Mouse (Mus musculus) ovary, postnatal 10 days (tissue): Measurements from ENCODE around the gene Tbc1d5.

Source experiments
- DNase-seq: peaks from one replicate; pipeline ENCODE4 v3.0.0; 2022; ENCODE audit warnings: low spot score

Tbc1d5 gene

DNA sequence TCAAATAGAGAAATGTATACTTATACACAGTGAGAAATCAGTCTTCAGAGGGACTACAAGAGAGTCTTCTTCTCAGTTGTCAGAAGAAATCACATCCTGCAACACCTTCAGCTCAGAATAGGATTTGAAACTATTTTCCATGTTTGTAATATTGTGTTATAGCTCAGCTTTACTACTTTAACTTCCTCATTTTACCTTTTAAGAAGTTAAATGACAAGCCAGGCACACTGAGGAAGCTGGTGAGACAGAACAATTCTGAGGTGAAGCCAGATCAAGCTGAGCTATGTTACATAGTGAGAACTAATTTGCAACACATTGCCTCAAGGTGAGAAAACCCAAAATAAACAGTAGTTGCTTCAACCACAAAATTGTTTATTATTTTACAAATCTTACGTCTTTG, 135.3 kb downstream of the Tbc1d5 start:
- DNase-seq: no peak

DNA sequence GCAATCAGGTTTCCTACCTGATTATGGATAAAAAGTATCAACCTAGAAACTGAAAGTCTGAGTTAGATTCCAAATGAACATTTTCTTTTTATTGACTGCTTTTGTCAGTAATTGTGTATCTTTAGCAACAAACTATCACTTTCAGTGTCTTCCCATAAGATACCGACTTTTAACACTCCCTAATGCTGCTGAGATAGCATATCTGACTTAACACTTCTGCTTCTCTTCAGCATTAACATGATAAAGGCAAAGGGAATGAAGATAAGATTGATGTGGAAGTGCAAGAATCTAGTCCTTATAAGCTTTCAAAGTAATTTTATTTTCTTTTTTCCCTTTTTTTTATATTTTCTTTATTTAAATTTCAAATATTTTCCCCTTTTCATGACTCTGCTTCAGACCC, 138.3 kb downstream of the Tbc1d5 start:
- DNase-seq: no peak

DNA sequence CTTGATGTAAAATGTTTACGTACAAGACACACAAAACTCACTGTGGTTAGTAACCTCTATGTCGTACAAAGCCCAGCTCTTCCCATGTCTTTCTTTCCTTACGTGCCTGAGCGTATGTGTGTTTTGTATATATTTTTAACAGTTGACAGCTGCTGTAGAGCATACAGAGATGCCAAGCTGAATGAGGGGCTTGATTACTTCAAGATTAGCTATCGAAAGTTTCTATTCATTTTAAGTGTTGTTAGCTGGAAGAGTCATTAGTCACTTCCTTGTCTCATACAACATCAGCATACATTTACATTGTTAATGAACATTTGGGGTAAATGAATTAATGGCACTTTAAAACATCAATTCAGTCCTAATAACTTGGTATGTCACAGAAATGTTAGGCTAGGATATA, 155.9 kb downstream of the Tbc1d5 start:
- no peak for DNase-seq

DNA sequence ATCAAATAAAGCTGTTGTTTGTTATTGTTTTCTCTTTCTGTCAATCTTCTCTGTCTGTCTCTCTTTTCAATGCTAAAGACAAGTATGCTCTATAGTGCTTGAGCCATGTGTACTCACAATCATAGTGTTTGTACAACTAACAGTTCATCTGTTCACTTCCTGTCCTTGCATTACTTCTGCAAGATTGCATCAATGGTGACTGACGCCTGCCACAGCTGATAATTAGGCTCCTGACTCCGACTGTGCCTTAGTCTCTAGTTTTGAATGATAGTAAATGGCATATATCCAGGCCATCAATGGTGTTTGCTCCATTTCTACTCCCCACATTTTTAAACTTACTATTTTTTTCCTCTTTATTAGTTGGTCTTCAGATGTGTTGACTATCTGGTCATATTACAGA, 162.8 kb downstream of the Tbc1d5 start:
- no peak for DNase-seq

DNA sequence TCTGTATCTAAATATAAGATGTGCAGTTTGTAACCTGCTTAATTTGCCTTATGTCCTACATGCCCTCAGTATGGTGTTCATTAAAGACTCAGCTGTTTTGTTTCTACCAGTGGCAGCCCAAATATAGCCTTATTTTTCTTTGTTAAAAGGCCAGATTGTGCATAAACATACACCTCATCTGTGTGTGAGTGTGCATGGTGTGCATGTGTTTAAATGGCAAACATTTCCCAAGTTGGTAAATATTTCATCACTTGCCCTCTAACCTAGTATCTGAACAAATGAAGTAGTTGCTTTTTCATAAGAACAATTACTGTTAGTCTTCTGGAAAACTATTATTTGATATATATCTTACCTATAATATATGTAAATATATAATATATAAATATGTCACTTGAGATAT, 165.2 kb downstream of the Tbc1d5 start:
- DNase-seq: no peak

DNA sequence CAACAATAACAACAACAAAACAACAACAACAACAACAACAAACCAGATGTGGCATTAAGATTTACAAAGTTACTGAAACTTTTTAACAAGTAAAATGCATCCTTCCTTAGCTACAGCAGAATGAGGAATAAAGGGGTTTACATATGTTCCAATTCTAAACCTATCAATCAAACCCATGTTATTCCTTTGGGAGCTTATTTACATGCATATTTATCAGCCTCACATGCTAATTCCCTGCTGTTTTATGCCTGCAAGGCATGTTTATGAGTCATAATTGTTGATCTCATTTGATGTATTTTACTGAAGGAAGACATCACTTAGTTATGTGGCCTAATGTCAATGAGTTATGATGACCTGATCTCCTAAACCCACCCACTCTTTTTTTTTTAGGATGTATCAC, 176.0 kb downstream of the Tbc1d5 start:
- DNase-seq: no peak

DNA sequence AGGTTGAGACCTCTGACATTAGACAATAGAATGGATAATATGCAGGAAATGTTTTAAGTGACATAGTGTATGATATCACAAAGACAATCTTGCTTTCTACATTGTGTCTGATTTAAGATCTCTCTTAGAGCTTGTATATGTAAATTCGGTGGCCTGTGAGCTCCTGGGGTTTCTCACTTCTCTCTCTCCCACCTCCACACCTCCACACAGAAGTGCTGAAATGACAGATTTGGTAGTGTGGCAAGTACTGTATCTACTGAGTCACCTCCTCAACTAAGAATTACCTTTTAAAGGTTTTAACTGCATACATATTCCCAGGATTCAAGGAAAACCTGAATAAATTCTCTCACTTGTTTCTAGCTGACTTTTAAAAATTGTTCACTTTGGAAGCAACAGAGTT, 180.9 kb downstream of the Tbc1d5 start:
- no peak for DNase-seq

DNA sequence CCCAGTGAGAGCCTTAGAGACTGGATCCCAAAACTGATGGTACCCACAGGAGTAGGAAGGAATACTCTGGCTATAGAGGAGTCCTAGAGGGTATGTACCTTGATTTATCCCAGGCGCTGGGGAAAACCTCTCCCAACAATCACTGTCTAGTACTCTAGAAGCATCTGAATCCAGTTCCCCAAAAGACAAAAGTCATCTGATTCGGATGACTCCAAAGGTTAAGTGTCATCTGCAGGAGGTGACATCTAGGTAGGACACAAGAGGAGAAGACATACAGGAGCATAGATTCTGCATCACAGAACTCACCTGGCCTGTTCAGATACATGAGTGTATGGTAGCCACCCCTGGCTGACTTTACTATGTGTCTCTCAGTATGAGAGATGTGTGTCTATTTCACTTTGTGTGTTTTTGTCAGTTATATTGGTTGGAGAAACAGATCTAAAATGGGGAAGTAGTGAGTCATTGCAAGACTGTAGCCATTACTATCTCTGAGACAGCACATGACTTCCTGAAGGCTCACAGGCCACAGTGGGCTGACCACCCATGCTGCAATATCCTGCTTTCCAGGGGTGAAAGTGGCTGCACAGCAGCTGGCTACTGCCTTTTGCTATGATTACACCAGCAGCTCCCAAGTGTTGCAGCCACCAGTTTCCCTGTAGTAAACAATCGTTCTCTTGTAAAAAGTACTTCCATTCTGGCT, 185.7 kb downstream of the Tbc1d5 start:
- DNase-seq: no peak

DNA sequence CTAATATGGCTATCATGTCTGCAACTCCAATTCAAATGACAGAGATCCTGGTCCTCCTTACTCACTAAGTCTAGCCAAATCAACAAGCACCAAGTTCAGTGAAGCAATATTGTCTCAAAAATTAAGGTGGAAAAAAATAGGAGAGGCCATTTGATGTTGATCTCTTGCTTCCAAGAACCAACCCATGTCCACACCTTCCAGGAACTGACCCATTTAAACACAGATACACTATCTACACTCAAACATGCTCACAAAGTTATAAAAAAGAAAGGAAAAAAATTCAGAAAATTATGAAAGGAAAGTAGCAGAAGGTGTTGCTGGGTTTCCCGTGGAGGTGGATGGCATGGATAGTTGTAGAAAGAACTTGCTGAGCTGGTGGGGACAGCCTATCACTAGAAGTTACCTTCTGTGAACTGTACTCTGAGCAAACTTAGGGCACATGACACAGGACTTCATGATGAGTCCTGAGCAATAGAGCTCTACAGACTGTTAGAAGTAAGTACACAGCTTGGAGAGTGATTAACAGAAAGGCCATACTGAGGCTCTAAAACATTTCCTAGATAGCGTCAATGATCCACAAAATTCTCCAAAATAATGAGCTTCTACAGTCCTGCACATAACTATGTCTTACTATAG, 188.3 kb downstream of the Tbc1d5 start:
- no peak for DNase-seq

DNA sequence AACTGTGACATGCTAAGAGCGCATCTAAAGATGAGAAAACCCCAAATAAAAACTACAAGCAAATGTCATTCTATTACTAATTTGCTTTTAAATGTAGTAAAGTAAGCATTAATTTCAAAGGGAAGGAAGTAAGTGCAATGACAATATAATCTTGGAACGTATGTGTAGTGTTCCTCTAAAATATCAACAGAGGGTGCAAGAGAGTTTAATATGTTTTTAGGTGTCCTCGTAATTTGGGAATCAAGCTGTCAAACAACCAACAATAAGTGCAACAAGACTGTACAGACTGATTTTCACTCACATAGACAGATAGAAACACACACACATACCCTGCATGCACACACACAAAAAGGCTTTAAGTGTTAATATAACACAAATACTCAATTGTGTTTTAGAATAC, 191.2 kb downstream of the Tbc1d5 start:
- DNase-seq: no peak

DNA sequence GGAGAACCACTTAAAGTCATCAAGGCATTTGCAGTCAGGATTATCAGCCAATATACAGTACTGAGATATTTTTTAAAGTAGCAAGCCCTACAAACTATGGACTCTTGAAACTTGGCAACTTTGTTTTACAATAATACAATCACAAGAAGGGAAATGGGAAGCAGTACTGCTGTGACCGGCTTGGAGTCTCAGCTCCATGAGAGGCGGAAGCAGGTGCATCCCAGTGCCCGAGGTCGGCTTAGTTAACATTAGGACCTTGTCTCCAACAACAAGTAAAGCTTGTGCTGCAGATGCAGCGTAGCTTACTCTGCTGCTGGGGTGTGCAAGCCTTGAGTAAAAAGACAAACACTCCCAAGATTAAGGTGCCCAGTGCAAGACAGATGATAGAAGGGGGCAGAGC, 197.2 kb downstream of the Tbc1d5 start:
- DNase-seq: no peak

DNA sequence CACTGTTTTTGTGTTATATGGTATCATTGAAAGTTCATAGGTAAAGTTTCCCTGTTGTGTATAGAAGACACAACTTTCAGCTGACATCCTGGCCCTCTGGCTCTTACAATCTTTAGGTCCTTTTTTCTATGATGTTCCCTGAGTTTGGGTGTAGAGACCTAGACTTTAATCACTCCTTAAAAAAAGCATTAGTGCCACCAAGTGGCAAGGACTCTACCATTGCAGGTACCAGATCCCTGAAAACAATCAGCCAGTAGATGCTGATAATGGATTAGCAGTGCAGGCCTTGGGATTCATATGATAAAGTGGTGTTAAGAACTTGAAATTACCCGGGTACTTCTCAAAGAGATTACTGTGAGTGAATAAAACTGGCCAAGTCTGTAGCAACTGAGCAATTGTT, 207.0 kb downstream of the Tbc1d5 start:
- no peak for DNase-seq

DNA sequence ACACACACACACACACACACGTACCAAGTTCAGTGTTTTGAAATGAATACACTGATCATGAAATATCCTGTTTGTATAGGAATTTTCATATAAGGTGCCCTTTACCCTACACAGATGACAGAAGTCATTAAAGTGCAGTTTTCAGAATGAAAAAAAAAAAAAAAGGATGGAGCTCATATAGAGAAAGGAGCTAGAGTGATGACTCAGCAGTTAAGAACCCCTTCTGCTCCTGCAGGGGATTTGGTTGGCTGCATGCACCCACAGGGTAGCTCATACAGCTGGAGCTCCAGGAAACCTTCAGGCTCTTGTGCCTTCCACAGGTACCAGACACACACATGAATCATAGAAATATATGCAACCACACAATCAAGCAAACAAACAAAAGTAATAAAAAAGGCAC, 213.0 kb downstream of the Tbc1d5 start:
- DNase-seq: no peak

DNA sequence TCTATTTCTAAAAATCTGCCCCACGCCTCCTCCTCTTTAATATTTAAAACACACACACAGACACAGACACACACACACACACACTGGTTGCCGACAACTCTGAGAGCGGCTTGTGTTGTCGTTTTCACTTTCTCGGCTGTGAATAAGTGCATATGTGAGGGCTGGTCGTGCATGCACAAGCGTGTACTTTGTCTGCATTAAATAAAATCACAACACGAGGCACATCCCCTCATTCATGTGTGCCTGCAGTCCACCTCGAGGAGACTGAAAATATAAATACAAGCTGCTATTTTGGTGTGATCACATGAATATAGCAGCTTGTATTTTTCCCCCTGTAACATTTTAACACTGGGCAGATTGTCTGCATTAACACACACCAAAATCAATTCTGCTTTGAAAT, 224.8 kb downstream of the Tbc1d5 start:
- no peak for DNase-seq

DNA sequence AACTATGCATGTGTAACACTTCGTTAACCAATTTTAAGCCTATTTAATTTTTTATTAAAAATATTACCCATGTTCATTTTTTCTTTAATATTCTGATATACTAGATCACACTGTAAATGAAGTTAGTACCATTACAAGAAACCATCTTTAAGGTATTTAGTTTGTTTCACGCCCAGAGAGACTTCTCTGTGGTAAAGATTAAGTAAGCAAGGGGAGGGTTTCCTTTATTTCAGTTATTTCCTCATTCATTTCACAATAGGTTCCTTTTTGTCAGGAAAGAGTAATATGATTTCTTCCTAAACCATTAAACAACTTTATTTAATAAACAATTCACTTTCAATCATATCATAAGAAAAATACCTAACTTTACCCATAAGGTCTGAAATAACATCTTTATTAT, 256.8 kb downstream of the Tbc1d5 start:
- DNase-seq: no peak

DNA sequence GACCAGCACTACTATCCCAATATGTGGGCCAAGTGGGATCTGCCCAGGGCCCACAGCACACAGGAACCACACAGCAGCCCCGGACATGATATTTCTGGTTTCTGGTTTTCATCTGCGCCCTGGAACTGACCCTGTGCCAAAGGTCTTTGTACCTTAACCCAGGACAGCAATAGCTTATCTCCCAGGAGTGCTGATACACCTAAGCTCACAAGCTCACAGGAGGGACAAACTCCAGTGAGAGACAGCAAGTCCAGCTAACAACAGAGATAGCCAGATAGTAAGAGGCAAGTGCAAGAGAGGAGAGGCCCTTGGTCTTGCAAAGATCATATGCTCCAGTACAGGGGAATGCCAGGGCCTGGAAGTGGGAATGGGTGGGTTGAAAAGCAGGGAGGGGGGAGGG, 263.9 kb downstream of the Tbc1d5 start:
- no peak for DNase-seq

DNA sequence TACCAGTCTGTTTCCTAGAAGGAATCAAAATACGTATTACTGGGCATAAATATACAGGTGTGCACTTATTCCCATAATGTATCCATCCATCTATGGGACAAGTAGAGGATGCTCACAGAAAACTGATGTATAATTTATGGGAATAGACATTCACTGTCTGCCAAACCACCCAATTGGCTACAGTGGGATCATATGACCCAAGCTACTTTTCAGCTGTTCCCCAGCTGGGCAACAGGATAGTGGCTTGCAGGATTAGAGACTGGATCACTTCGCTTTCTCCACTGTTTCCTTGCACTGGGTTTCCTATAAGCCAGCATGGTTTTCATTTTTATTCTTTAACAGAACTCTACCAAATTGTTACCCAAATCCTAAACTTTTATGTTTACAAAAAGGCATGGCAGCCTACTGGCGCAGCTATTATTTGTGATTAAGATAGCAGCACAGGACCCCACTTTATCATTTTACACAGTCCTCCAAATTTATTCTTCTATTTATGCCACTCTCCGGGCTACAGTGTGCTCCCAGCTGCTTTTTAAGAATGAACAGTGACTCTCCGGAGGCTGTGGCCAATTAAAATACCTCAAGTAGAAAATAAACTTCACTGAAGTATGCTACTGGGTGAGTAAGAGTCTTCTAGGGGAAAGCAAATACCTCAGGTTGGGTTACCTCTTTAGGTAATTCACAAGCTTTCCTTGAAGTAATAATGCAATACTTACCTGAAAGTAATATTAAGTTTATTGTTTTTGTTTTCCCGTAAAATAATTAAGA, 270.4 kb downstream of the Tbc1d5 start:
- no peak for DNase-seq

DNA sequence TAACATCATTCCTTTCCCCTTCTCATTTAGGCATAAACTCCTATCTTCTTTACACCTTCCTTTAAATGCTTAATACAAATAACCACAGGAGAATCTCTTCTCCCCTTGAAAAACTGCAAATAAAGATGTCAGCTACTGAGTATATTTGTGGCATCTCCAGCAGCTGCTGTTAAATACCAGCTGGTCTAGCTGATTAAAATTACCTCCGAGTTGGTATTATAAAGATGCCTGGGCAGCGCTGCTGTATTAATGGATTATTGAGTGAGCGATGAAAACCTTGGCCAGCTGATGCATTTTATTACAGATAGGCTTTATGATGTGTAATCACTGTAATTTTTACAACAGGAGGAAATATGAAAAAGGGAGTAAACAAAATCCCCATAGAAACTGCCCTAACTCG, 271.0 kb downstream of the Tbc1d5 start:
- DNase-seq: no peak

DNA sequence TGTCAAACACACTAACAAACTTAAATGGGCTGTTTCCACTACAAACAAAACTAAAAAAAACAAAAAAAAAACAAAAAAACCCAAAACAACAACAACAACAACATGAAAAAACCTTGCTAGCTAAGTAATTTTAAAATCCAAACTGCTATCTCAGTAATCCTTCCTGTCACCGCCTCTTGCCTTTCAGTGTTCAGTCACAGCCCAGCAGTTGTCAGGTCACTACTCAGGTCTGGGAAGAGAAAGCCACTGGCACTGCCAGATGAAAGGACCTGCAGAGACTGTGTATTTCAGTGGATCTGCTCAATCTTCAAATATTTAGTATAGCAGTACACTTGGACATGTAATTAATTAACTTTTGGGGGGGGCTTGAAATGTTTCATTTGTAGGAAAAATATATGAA, 272.5 kb downstream of the Tbc1d5 start:
- no peak for DNase-seq

DNA sequence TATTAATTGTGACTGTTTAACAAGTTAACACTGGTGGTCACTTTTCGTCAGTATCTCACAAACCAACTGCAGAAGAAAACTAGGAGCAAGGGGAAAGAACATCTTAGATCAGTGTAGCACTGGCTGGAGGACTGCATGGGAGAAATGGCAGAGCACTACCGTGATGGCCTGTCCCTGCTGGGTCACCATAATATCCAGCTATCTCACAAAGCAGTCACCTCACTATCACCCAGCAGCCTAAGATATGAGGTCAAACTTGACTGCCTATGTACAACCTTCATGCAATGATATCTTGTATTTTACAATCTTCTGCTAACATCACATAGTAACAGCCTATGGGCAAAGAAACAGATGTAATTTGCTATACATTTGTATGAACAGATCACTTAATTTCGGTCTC, 274.7 kb downstream of the Tbc1d5 start:
- DNase-seq: no peak

DNA sequence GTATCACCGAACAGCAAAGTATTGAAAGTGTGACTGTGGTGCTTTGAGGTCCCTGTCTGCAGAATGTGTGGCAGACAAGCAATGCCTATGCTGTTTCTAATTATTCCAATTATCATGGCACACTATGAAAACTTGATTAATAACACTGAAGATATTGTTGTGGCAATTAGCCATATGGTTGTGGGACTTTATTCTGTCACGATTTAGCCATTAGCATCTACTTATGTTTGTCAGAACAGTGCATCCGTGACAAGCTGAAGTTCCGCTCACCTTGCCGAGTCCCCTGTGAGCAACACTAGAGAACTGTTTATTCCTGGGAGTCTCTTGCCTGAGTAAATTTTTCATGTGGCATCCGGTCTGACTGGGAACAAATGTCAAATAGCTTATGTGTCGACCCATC, 281.3 kb downstream of the Tbc1d5 start:
- DNase-seq: no peak

DNA sequence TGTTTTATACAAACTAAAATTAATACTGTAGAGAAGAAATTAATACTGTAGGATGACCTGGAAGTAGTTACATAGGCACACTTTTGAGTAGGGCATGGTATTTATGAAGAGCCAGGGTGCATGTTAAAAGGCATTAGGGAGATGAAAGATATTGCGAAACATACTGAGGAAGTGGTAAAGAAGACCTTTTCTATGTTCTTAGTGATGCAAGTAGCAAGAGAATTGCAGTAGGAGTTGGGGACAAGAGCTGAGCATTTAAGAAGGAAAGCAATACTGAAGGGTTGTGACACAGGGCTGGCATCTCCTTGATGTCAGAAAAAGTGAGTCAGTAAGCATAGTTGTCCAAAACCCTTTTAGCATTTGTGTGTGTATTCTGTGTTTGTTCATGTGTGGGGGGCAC, 289.7 kb downstream of the Tbc1d5 start:
- DNase-seq: no peak

DNA sequence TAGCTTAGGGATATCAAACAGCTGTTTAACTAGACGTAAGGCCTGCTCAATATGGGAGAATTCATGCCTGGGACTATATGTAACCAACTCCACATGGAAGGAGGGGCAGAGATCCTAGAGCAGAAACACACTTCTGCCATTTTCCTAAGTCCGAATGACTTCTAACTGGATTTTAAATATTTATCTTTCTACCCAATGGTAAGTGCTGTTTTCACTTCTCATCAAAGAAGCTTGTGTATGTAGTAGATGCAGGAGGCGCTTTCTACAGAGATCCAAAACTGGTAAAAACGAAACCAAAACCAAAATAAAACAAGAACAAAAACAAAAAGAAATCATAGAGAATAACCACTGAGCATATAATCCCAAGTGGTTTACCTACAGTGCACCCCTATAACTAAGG, 299.2 kb downstream of the Tbc1d5 start:
- no peak for DNase-seq

DNA sequence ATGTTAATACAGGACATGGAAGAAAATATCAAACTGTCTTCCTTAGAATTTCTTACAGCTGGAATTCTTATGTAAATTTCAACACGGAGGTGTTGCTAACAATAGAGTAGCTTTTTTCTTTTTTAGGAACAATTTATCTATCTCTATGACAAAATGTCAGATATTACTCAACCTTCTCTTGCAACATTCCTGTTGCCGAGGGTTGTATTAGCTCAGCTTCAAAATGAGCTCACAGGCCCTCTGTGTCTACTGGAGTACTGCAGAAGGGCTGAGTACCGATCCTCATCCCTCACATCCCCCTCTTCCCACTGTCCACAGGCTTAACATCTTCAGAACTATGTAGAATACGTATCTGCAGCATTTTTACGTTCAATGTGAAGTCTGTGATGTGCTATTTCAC, 302.7 kb downstream of the Tbc1d5 start:
- DNase-seq: no peak
